Mouse (Mus musculus): ENCODE data around the gene Ctf1.

GRCm38 (mm10) chr7:127674977-127675376, 37.6 kb upstream of the Ctf1 start:
- no peak for TF ChIP-seq POLR2A (IDR thresholded peaks at IDR 0.05; ENCODE audit: extremely low read depth, insufficient read depth, low read length)
- peak; percentile 99 for TF ChIP-seq CTCF (IDR thresholded peaks at IDR 0.05; ENCODE audit: extremely low read depth, insufficient read depth, low read length)

Measured in cortical plate, adult 2 months (tissue).